Mouse (Mus musculus): ENCODE measurements around the gene Mmp14.

DNA sequence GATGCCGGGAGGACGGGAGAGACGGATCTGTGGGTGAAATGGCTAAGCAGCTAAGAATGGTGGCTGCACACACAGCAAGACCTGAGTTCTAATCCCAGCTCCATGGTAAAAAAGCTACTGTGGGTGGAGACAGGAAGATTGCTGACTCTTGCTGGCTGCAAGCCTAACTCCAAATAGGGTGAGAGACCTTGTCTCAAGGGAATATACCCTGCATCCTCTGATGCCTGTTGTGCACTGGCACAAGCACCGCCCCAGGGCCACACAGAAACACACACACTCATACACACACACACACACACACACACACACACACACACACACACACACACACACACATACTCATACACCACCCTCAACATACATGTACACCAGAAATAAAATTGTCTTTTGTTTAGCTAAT, 14.6 kb upstream of the Mmp14 start:
- TF ChIP-seq CTCF (IDR thresholded peaks at IDR 0.05; ENCODE audit: control insufficient read depth, insufficient read depth, low read length) (no peak), POLR2A (IDR thresholded peaks at IDR 0.05; ENCODE audit: borderline replicate concordance, control insufficient read depth, low read depth, low read length) (no peak)
